Mouse (Mus musculus) intestine, postnatal 0 days (tissue): ENCODE measurements at regions not wholly inside any gene's neighbourhood (a gene's known extent, or its start where the extent isn't known, plus 50 kb on each side); places are given as distances from the start of the nearest gene placed in this dataset.

Experiments
- ATAC-seq: fragments of 200-750 bp; cut with Nextera tagmentation; 2 replicates; pipeline ENCODE4 v1.8.0; 2017; ENCODE audit warnings: mild to moderate bottlenecking, moderate TSS enrichment, moderate library complexity
- H3K27ac ChIP-seq: fragments of 300-500 bp; sonication (generic); 2 replicates; pipeline ENCODE4 v1.5.1; 2014; ENCODE audit warnings: mild to moderate bottlenecking, low read depth, low read length, moderate library complexity
- H3K27me3 ChIP-seq: fragments of 300-500 bp; sonication (generic); replicated peaks from 2 replicates; pipeline ENCODE4 v1.6.1; 2014; ENCODE audit warnings: low read length, mixed read lengths; ENCODE audit not compliant: control insufficient read depth, insufficient read depth
- H3K36me3 ChIP-seq: fragments of 300-500 bp; sonication (generic); 2 replicates; pipeline ENCODE4 v1.6.1; 2014; ENCODE audit warnings: mild to moderate bottlenecking, moderate library complexity; ENCODE audit not compliant: control insufficient read depth, insufficient read depth
- H3K4me1 ChIP-seq: fragments of 300-500 bp; sonication (generic); replicated peaks from 2 replicates; pipeline ENCODE4 v1.6.1; 2014; ENCODE audit warnings: antibody characterized with exemption, low read length, mixed read lengths; ENCODE audit not compliant: control insufficient read depth, insufficient read depth
- H3K4me2 ChIP-seq: fragments of 300-500 bp; sonication (generic); replicated peaks from 2 replicates; pipeline ENCODE4 v1.6.1; 2014; ENCODE audit warnings: low read depth, mild to moderate bottlenecking, moderate library complexity
- H3K4me3 ChIP-seq: fragments of 300-500 bp; sonication (generic); 2 replicates; pipeline ENCODE4 v1.5.1; 2014; ENCODE audit warnings: low read depth, low read length
- H3K9ac ChIP-seq: fragments of 300-500 bp; sonication (generic); 2 replicates; pipeline ENCODE4 v1.6.1; 2014; ENCODE audit warnings: mild to moderate bottlenecking, low read depth, low read length
- H3K9me3 ChIP-seq: fragments of 300-500 bp; sonication (generic); 2 replicates; pipeline ENCODE4 v1.6.1; 2016; ENCODE audit warnings: mixed run types; ENCODE audit not compliant: control insufficient read depth
- CTCF ChIP-seq: sonication (generic); IDR thresholded peaks from 2 replicates; pipeline ENCODE4 v1.5.1; 2016; ENCODE audit warnings: low read depth, mild to moderate bottlenecking, control low read depth, antibody characterized with exemption, moderate library complexity
- WGBS: fragments of 180-500 bp; shearing (Covaris S2); extraction: QIAGEN DNeasy Blood & Tissue Kit; methylation state at CpG from one replicate; pipeline ENCODE4 v1.1.7; 2014; 5-methylcytosine and 5-hydroxymethylcytosine counted together

- H3K9me3 ChIP-seq: no peaks in the 10 kb centered on the region
- H3K4me3 ChIP-seq: no peak overlapping the region
- no peaks in the 10 kb centered on the region for H3K27me3 ChIP-seq
- no peak for TF ChIP-seq CTCF
- H3K9ac ChIP-seq: no peak overlapping the region
- H3K4me2 ChIP-seq: no peak overlapping the region
- 79% methylated on average over 7 of the region's 7 CpGs for WGBS
- no peak for ATAC-seq
- H3K27ac ChIP-seq: no peak overlapping the region
- no peaks in the 10 kb centered on the region for H3K4me1 ChIP-seq
- no peaks in the 10 kb centered on the region for H3K36me3 ChIP-seq
These were observed 58.3 kb upstream of the Mef2a start for GRCm38 (mm10) chr7:67430987-67431386.

GRCm38 (mm10) chr7:67430041-67430440, 57.4 kb upstream of the Mef2a start:
- 80% methylated on average over 4 of the region's 4 CpGs for WGBS
- Histone ChIP-seq H3K4me2 (no peak overlapping the region), H3K9ac (no peak overlapping the region), H3K36me3 (no peaks in the 10 kb centered on the region), H3K4me1 (no peaks in the 10 kb centered on the region), H3K27me3 (no peaks in the 10 kb centered on the region), H3K4me3 (no peak overlapping the region), H3K9me3 (no peaks in the 10 kb centered on the region), H3K27ac (no peak overlapping the region)
- TF ChIP-seq CTCF: no peak
- ATAC-seq: no peak

- Histone ChIP-seq H3K9ac (no peak overlapping the region), H3K4me2 (no peak overlapping the region), H3K9me3 (no peaks in the 10 kb centered on the region), H3K4me3 (no peak overlapping the region), H3K27ac (no peak overlapping the region), H3K36me3 (no peaks in the 10 kb centered on the region), H3K27me3 (no peaks in the 10 kb centered on the region), H3K4me1 (no peaks in the 10 kb centered on the region)
- no peak for ATAC-seq
- WGBS: 93% methylated on average over 28 of the region's 28 CpGs
- no peak for TF ChIP-seq CTCF
These were observed 56.6 kb upstream of the Mef2a start for GRCm38 (mm10) chr7:67429008-67429873.

GRCm38 (mm10) chr7:67428388-67428787, 55.7 kb upstream of the Mef2a start:
- H3K4me2 ChIP-seq: no peak overlapping the region
- TF ChIP-seq CTCF: no peak
- 80% methylated on average over 3 of the region's 3 CpGs for WGBS
- H3K9ac ChIP-seq: no peak overlapping the region
- H3K27me3 ChIP-seq: no peaks in the 10 kb centered on the region
- no peaks in the 10 kb centered on the region for H3K36me3 ChIP-seq
- no peaks in the 10 kb centered on the region for H3K9me3 ChIP-seq
- ATAC-seq: no peak
- no peaks in the 10 kb centered on the region for H3K4me1 ChIP-seq
- H3K27ac ChIP-seq: no peak overlapping the region
- no peak overlapping the region for H3K4me3 ChIP-seq

- no peak overlapping the region for H3K4me2 ChIP-seq
- no peaks in the 10 kb centered on the region for H3K27me3 ChIP-seq
- H3K27ac ChIP-seq: no peak overlapping the region
- TF ChIP-seq CTCF: no peak
- no peak overlapping the region for H3K4me3 ChIP-seq
- no peaks in the 10 kb centered on the region for H3K36me3 ChIP-seq
- no peak for ATAC-seq
- no peaks in the 10 kb centered on the region for H3K9me3 ChIP-seq
- no peaks in the 10 kb centered on the region for H3K4me1 ChIP-seq
- H3K9ac ChIP-seq: no peak overlapping the region
These were observed 53.4 kb upstream of the Mef2a start for GRCm38 (mm10) chr7:67426076-67426475.

- Histone ChIP-seq H3K4me1 (no peaks in the 10 kb centered on the region), H3K4me3 (no peak overlapping the region), H3K36me3 (no peaks in the 10 kb centered on the region), H3K27ac (no peak overlapping the region), H3K4me2 (no peak overlapping the region), H3K27me3 (no peaks in the 10 kb centered on the region), H3K9ac (no peak overlapping the region), H3K9me3 (no peaks in the 10 kb centered on the region)
- ATAC-seq: no peak
- no peak for TF ChIP-seq CTCF
- WGBS: 32% methylated on average over 1 of the region's 1 CpGs
These were observed 52.9 kb upstream of the Mef2a start for GRCm38 (mm10) chr7:67425581-67425980.
